Mouse (Mus musculus): ENCODE measurements around the gene Mien1. TPM values are rescaled to one million over a fixed set of nuclear protein-coding genes. Genes with fewer than 3 reads are reported as not detected.

Gene Mien1
- polyA plus RNA-seq, 1 experiment = 37.1 TPM

GRCm38 (mm10) chr11:98456545-98456944, 17.8 kb upstream of the Mien1 start:
- no peak for TF ChIP-seq CTCF (IDR thresholded peaks at IDR 0.05; ENCODE audit: extremely low read depth, insufficient read depth, insufficient read length, insufficient replicate concordance)
- TF ChIP-seq POLR2A (IDR thresholded peaks at IDR 0.05; ENCODE audit: low read depth, low read length) = no peak
- 71% methylated on average over 5 of the region's 5 CpGs for WGBS
- H3K4me3 ChIP-seq (ENCODE audit: extremely low read depth, insufficient read depth, insufficient read length) = no peak overlapping the region
- no peak for DNase-seq (ENCODE audit: low read depth in 1 of 2, low spot score in 2 of 2)
- no peaks in the 10 kb centered on the region for H3K27me3 ChIP-seq (ENCODE audit: control insufficient read depth, insufficient read depth, low read length)
- peaks cover 31% of the 10 kb centered on the region for H3K4me1 ChIP-seq (ENCODE audit: control insufficient read depth, insufficient read depth, insufficient read length)
- no peaks in the 10 kb centered on the region for H3K36me3 ChIP-seq (ENCODE audit: control insufficient read depth, insufficient read depth, low read length)
- H3K27ac ChIP-seq (ENCODE audit: insufficient read depth, low read length) = no peak overlapping the region

GRCm38 (mm10) chr11:98455484-98455883, 16.7 kb upstream of the Mien1 start:
- DNase-seq (ENCODE audit: low read depth in 1 of 2, low spot score in 2 of 2) = no peak
- no peak for TF ChIP-seq POLR2A (IDR thresholded peaks at IDR 0.05; ENCODE audit: low read depth, low read length)
- no peak for TF ChIP-seq CTCF (IDR thresholded peaks at IDR 0.05; ENCODE audit: extremely low read depth, insufficient read depth, insufficient read length, insufficient replicate concordance)
- Histone ChIP-seq H3K36me3 (ENCODE audit: control insufficient read depth, insufficient read depth, low read length) (no peaks in the 10 kb centered on the region), H3K27ac (ENCODE audit: insufficient read depth, low read length) (no peak overlapping the region), H3K4me3 (ENCODE audit: extremely low read depth, insufficient read depth, insufficient read length) (no peak overlapping the region), H3K27me3 (ENCODE audit: control insufficient read depth, insufficient read depth, low read length) (no peaks in the 10 kb centered on the region), H3K4me1 (ENCODE audit: control insufficient read depth, insufficient read depth, insufficient read length) (peaks cover 24% of the 10 kb centered on the region)
- 82% methylated on average over 4 of the region's 4 CpGs for WGBS

GRCm38 (mm10) chr11:98449921-98450771, 11.4 kb upstream of the Mien1 start:
- H3K27ac ChIP-seq (ENCODE audit: insufficient read depth, low read length) = no peak overlapping the region
- H3K4me1 ChIP-seq (ENCODE audit: control insufficient read depth, insufficient read depth, insufficient read length) = peaks cover 21% of the 10 kb centered on the region; the same call in 1 of the 2 replicates
- 85% methylated on average over 20 of the region's 20 CpGs for WGBS
- no peak overlapping the region for H3K4me3 ChIP-seq (ENCODE audit: extremely low read depth, insufficient read depth, insufficient read length)
- TF ChIP-seq CTCF (IDR thresholded peaks at IDR 0.05; ENCODE audit: extremely low read depth, insufficient read depth, insufficient read length, insufficient replicate concordance) (no peak), POLR2A (IDR thresholded peaks at IDR 0.05; ENCODE audit: low read depth, low read length) (no peak)
- no peaks in the 10 kb centered on the region for H3K36me3 ChIP-seq (ENCODE audit: control insufficient read depth, insufficient read depth, low read length)
- DNase-seq (ENCODE audit: low read depth in 1 of 2, low spot score in 2 of 2) = no peak
- H3K27me3 ChIP-seq (ENCODE audit: control insufficient read depth, insufficient read depth, low read length) = no peaks in the 10 kb centered on the region

- Histone ChIP-seq H3K27me3 (ENCODE audit: control insufficient read depth, insufficient read depth, low read length) (no peaks in the 10 kb centered on the region), H3K27ac (ENCODE audit: insufficient read depth, low read length) (no peak overlapping the region), H3K4me1 (ENCODE audit: control insufficient read depth, insufficient read depth, insufficient read length) (peaks cover 21% of the 10 kb centered on the region; the same call in 1 of the 2 replicates), H3K36me3 (ENCODE audit: control insufficient read depth, insufficient read depth, low read length) (no peaks in the 10 kb centered on the region), H3K4me3 (ENCODE audit: extremely low read depth, insufficient read depth, insufficient read length) (no peak overlapping the region)
- TF ChIP-seq POLR2A (IDR thresholded peaks at IDR 0.05; ENCODE audit: low read depth, low read length) (no peak), CTCF (IDR thresholded peaks at IDR 0.05; ENCODE audit: extremely low read depth, insufficient read depth, insufficient read length, insufficient replicate concordance) (no peak)
- no peak for DNase-seq (ENCODE audit: low read depth in 1 of 2, low spot score in 2 of 2)
- WGBS = 93% methylated on average over 3 of the region's 3 CpGs
Measured at GRCm38 (mm10) chr11:98449419-98449818, 10.6 kb upstream of the Mien1 start.

GRCm38 (mm10) chr11:98448191-98448790, 9.5 kb upstream of the Mien1 start:
- Histone ChIP-seq H3K4me1 (ENCODE audit: control insufficient read depth, insufficient read depth, insufficient read length) (peaks cover 21% of the 10 kb centered on the region; the same call in 1 of the 2 replicates), H3K27ac (ENCODE audit: insufficient read depth, low read length) (no peak overlapping the region), H3K4me3 (ENCODE audit: extremely low read depth, insufficient read depth, insufficient read length) (no peak overlapping the region), H3K36me3 (ENCODE audit: control insufficient read depth, insufficient read depth, low read length) (no peaks in the 10 kb centered on the region), H3K27me3 (ENCODE audit: control insufficient read depth, insufficient read depth, low read length) (no peaks in the 10 kb centered on the region)
- 57% methylated on average over 13 of the region's 13 CpGs for WGBS
- DNase-seq (ENCODE audit: low read depth in 1 of 2, low spot score in 2 of 2) = no peak
- TF ChIP-seq POLR2A (IDR thresholded peaks at IDR 0.05; ENCODE audit: low read depth, low read length) = no peak
- no peak for TF ChIP-seq CTCF (IDR thresholded peaks at IDR 0.05; ENCODE audit: extremely low read depth, insufficient read depth, insufficient read length, insufficient replicate concordance)

GRCm38 (mm10) chr11:98447475-98447834, 8.7 kb upstream of the Mien1 start:
- peaks cover 21% of the 10 kb centered on the region; the same call in 1 of the 2 replicates for H3K4me1 ChIP-seq (ENCODE audit: control insufficient read depth, insufficient read depth, insufficient read length)
- no peak overlapping the region for H3K4me3 ChIP-seq (ENCODE audit: extremely low read depth, insufficient read depth, insufficient read length)
- 51% methylated on average over 7 of the region's 7 CpGs for WGBS
- TF ChIP-seq POLR2A (IDR thresholded peaks at IDR 0.05; ENCODE audit: low read depth, low read length) = no peak
- no peak for TF ChIP-seq CTCF (IDR thresholded peaks at IDR 0.05; ENCODE audit: extremely low read depth, insufficient read depth, insufficient read length, insufficient replicate concordance)
- no peaks in the 10 kb centered on the region for H3K27me3 ChIP-seq (ENCODE audit: control insufficient read depth, insufficient read depth, low read length)
- no peak overlapping the region for H3K27ac ChIP-seq (ENCODE audit: insufficient read depth, low read length)
- DNase-seq (ENCODE audit: low read depth in 1 of 2, low spot score in 2 of 2) = no peak
- H3K36me3 ChIP-seq (ENCODE audit: control insufficient read depth, insufficient read depth, low read length) = no peaks in the 10 kb centered on the region

Measured in spleen, adult 2 months (tissue).